In the genomic region with DNA sequence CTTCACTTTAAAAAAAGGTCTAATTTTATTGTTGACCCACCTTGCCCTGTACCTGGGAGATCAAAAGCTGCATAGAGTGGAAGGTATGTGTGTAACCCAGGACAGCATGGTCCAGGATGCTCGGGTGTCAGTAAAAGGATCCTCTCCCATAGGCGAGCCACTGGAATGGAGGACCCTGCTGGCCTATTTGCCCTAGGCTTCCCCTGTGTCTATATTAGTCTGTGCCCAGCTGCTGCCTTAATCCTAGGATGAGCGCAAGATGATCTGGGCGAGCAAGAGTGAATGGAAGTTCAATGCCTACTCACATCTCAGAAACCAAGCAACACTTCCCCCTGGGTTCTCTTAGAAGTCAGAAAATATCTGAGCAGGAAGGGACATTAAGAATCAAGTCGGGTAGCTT, we compare ENCODE assay signal across 19 mouse cellular contexts. TPM values are rescaled to one million over a fixed set of nuclear protein-coding genes. Genes with fewer than 3 reads are reported as not detected.
DNase-seq lines count a peak whose midpoint lies in the region; ATAC-seq lines count a peak whose summit lies in the region.
"Had no signal": no experiment of that assay in that cellular context is flagged by ENCODE, and none has a peak within 500 bp of the region (broad histone marks: within the 10 kb centered on the region; RNA-seq: fewer than 3 reads in every experiment).

No protein-coding gene starts in this region.

- DNase-seq in embryonic facial prominence, embryonic 10.5 days (ENCODE audit: low spot score) = no peak
- DNase-seq in heart, adult 9 months (ENCODE audit: low spot score in 2 of 2) = no peak
- DNase-seq in lung, postnatal 25 days (ENCODE audit: low spot score) = no peak
- no peak for DNase-seq in thymus, postnatal 14 days
- DNase-seq in urinary bladder, postnatal 14 days (ENCODE audit: low spot score) = no peak
- DNase-seq: adrenal gland, postnatal 25 days; cerebellum, adult 9-10 months; thymus, adult 2 months had no signal

- H3K27me3 ChIP-seq in embryonic facial prominence, embryonic 12.5 days = no peaks in the 10 kb centered on the region
- no peaks in the 10 kb centered on the region for H3K27me3 ChIP-seq in embryonic facial prominence, embryonic 10.5 days (replicated peaks; ENCODE audit: low read depth, poor library complexity, severe bottlenecking)
- H3K27me3 ChIP-seq in heart, embryonic 14.5 days (ENCODE audit: control insufficient read depth, insufficient read depth, low read length) = no peaks in the 10 kb centered on the region
- H3K27me3 ChIP-seq in lung, embryonic 15.5 days = no peaks in the 10 kb centered on the region
- H3K27me3 ChIP-seq: forebrain, embryonic 15.5 days; limb, embryonic 13.5 days; liver, embryonic 15.5 days; neural tube, embryonic 15.5 days had no signal

- 66% methylated on average over 5 of the region's 5 CpGs for WGBS in embryonic facial prominence, embryonic 12.5 days
- 70% methylated on average over 5 of the region's 5 CpGs for WGBS in embryonic facial prominence, embryonic 10.5 days
- 29% methylated on average over 5 of the region's 5 CpGs for WGBS in heart, embryonic 14.5 days
- WGBS in lung, embryonic 15.5 days = 72% methylated on average over 5 of the region's 5 CpGs

- peak overlapping the region; percentile 43; the same call in 1 of the 2 replicates for H3K27ac ChIP-seq in embryonic facial prominence, embryonic 12.5 days
- H3K27ac ChIP-seq in embryonic facial prominence, embryonic 10.5 days (replicated peaks) = no peak overlapping the region
- H3K27ac ChIP-seq in heart, embryonic 14.5 days (replicated peaks in 1 of 2; ENCODE audit: control insufficient read depth in 1 of 2, insufficient read depth in 1 of 2, low read depth in 2 of 2, low read length in 2 of 2) = peak overlapping the region; percentile 94 to 96
- H3K27ac ChIP-seq in lung, embryonic 15.5 days = peak overlapping the region; percentile 47; the same call in 1 of the 2 replicates
- H3K27ac ChIP-seq: forebrain, embryonic 15.5 days; left cerebral cortex, adult 2 months; liver, embryonic 15.5 days; neural tube, embryonic 15.5 days had no signal

- H3K9me3 ChIP-seq in embryonic facial prominence, embryonic 12.5 days = no peaks in the 10 kb centered on the region
- no peaks in the 10 kb centered on the region for H3K9me3 ChIP-seq in embryonic facial prominence, embryonic 10.5 days
- no peaks in the 10 kb centered on the region for H3K9me3 ChIP-seq in heart, embryonic 14.5 days (ENCODE audit: control insufficient read depth, low read length)
- H3K9me3 ChIP-seq in lung, embryonic 15.5 days = no peaks in the 10 kb centered on the region
- H3K9me3 ChIP-seq: forebrain, embryonic 15.5 days; limb, embryonic 13.5 days; liver, embryonic 15.5 days; neural tube, embryonic 15.5 days had no signal

- H3K4me2 ChIP-seq in embryonic facial prominence, embryonic 12.5 days (replicated peaks) = no peak overlapping the region
- H3K4me2 ChIP-seq in heart, embryonic 14.5 days (ENCODE audit: low read length) = peak overlapping the region; percentile 76
- H3K4me2 ChIP-seq in lung, embryonic 15.5 days = no peak overlapping the region
- H3K4me2 ChIP-seq: forebrain, embryonic 15.5 days; liver, embryonic 15.5 days; midbrain, embryonic 11.5 days; neural tube, embryonic 15.5 days had no signal

- no peak overlapping the region for H3K4me3 ChIP-seq in embryonic facial prominence, embryonic 12.5 days
- no peak overlapping the region for H3K4me3 ChIP-seq in embryonic facial prominence, embryonic 10.5 days
- peak overlapping the region; percentile 56 for H3K4me3 ChIP-seq in heart, embryonic 14.5 days (ENCODE audit: control insufficient read depth in 1 of 2, insufficient read depth in 1 of 2, low read depth in 1 of 2, low read length in 2 of 2)
- no peak overlapping the region for H3K4me3 ChIP-seq in lung, embryonic 15.5 days
- H3K4me3 ChIP-seq: forebrain, embryonic 15.5 days; left cerebral cortex, adult 2 months; limb, embryonic 13.5 days; liver, embryonic 15.5 days; neural tube, embryonic 15.5 days had no signal

- no peak overlapping the region for H3K9ac ChIP-seq in embryonic facial prominence, embryonic 12.5 days
- H3K9ac ChIP-seq in heart, embryonic 14.5 days (ENCODE audit: low read length) = peak overlapping the region; percentile 79
- H3K9ac ChIP-seq in lung, embryonic 15.5 days = no peak overlapping the region
- H3K9ac ChIP-seq: forebrain, embryonic 15.5 days; limb, embryonic 13.5 days; liver, embryonic 15.5 days; neural tube, embryonic 15.5 days had no signal

- H3K36me3 ChIP-seq in embryonic facial prominence, embryonic 12.5 days = no peaks in the 10 kb centered on the region
- H3K36me3 ChIP-seq in embryonic facial prominence, embryonic 10.5 days (replicated peaks) = no peaks in the 10 kb centered on the region
- peaks cover 16% of the 10 kb centered on the region for H3K36me3 ChIP-seq in heart, embryonic 14.5 days (ENCODE audit: control insufficient read depth, insufficient read depth, low read length)
- H3K36me3 ChIP-seq in lung, embryonic 15.5 days = no peaks in the 10 kb centered on the region
- H3K36me3 ChIP-seq: forebrain, embryonic 15.5 days; limb, embryonic 13.5 days; liver, embryonic 15.5 days; neural tube, embryonic 15.5 days had no signal

- no peak for ATAC-seq in embryonic facial prominence, embryonic 12.5 days (ENCODE audit: insufficient number of reproducible peaks, insufficient read depth, low FRiP score, low TSS enrichment)
- ATAC-seq in heart, embryonic 14.5 days (ENCODE audit: insufficient number of reproducible peaks, insufficient read depth, low FRiP score, low read depth) = no peak
- no peak for ATAC-seq in lung, embryonic 15.5 days (ENCODE audit: borderline replicate concordance, extremely low read depth, low FRiP score, low TSS enrichment)
- ATAC-seq: activated CD4-positive, CD25-positive, alpha-beta regulatory T cell, adult 4 months; forebrain, embryonic 15.5 days; inflammation-experienced regulatory T-cells, adult 6 months had no signal

- H3K4me1 ChIP-seq in embryonic facial prominence, embryonic 12.5 days = peaks cover 16% of the 10 kb centered on the region
- peaks cover 58% of the 10 kb centered on the region for H3K4me1 ChIP-seq in embryonic facial prominence, embryonic 10.5 days
- peaks cover 45 to 66% of the 10 kb centered on the region in 2 experiments for H3K4me1 ChIP-seq in heart, embryonic 14.5 days (ENCODE audit: control insufficient read depth in 2 of 2, insufficient read depth in 2 of 2, low read length in 2 of 2)
- peaks cover 51% of the 10 kb centered on the region for H3K4me1 ChIP-seq in lung, embryonic 15.5 days

RNA-seq across cellular contexts. Expression of a gene that starts 1.7 kb away (rescaled TPM):
- 3.4 and 5.7 TPM in 2 replicates for polyA plus RNA-seq in embryonic facial prominence, embryonic 12.5 days (2016; fragmentation: Nextera tagmentation; extraction: Ambion mirVana)
- polyA plus RNA-seq in embryonic facial prominence, embryonic 10.5 days (2016; fragmentation: Nextera tagmentation; extraction: Ambion mirVana) = 0.61 and 1.2 TPM in 2 replicates
- 233 and 243 TPM in 2 replicates for polyA plus RNA-seq in heart, embryonic 14.5 days (2014; fragmentation: Nextera tagmentation; extraction: Ambion mirVana)
- polyA plus RNA-seq in lung, embryonic 15.5 days (2015; fragmentation: Nextera tagmentation; extraction: Ambion mirVana) = 7.5 and 8.7 TPM in 2 replicates

RNA-seq across cellular contexts. Expression of a gene that starts 20.3 kb away (rescaled TPM):
- 0.89 and 1.5 TPM in 2 replicates for polyA plus RNA-seq in embryonic facial prominence, embryonic 12.5 days (2016; fragmentation: Nextera tagmentation; extraction: Ambion mirVana)
- polyA plus RNA-seq in embryonic facial prominence, embryonic 10.5 days (2016; fragmentation: Nextera tagmentation; extraction: Ambion mirVana) = 0.24 and 0.45 TPM in 2 replicates
- polyA plus RNA-seq in heart, embryonic 14.5 days (2014; fragmentation: Nextera tagmentation; extraction: Ambion mirVana) = 3.6 and 5.0 TPM in 2 replicates
- 3.6 and 3.8 TPM in 2 replicates for polyA plus RNA-seq in lung, embryonic 15.5 days (2015; fragmentation: Nextera tagmentation; extraction: Ambion mirVana)
- polyA plus RNA-seq: inflammation-experienced regulatory T-cells, adult 6 months had no signal

RNA-seq across cellular contexts. Expression of a gene that starts 21.2 kb away (rescaled TPM):
- polyA plus RNA-seq in embryonic facial prominence, embryonic 12.5 days (2016; fragmentation: Nextera tagmentation; extraction: Ambion mirVana) = 57.1 and 64.0 TPM in 2 replicates
- 87.8 and 89.5 TPM in 2 replicates for polyA plus RNA-seq in embryonic facial prominence, embryonic 10.5 days (2016; fragmentation: Nextera tagmentation; extraction: Ambion mirVana)
- polyA plus RNA-seq in heart, embryonic 14.5 days (2014; fragmentation: Nextera tagmentation; extraction: Ambion mirVana) = 42.6 and 46.4 TPM in 2 replicates
- polyA plus RNA-seq in lung, embryonic 15.5 days (2015; fragmentation: Nextera tagmentation; extraction: Ambion mirVana) = 70.6 and 75.7 TPM in 2 replicates

RNA-seq across cellular contexts. Expression of a gene that starts 21.3 kb away (rescaled TPM):
- polyA plus RNA-seq in embryonic facial prominence, embryonic 12.5 days (2016; fragmentation: Nextera tagmentation; extraction: Ambion mirVana) = 19.6 and 19.9 TPM in 2 replicates
- polyA plus RNA-seq in embryonic facial prominence, embryonic 10.5 days (2016; fragmentation: Nextera tagmentation; extraction: Ambion mirVana) = 25.4 and 26.6 TPM in 2 replicates
- 13.5 and 16.2 TPM in 2 replicates for polyA plus RNA-seq in heart, embryonic 14.5 days (2014; fragmentation: Nextera tagmentation; extraction: Ambion mirVana)
- 17.0 and 19.9 TPM in 2 replicates for polyA plus RNA-seq in lung, embryonic 15.5 days (2015; fragmentation: Nextera tagmentation; extraction: Ambion mirVana)

RNA-seq across cellular contexts. Expression of a gene that starts 23.6 kb away (rescaled TPM):
- polyA plus RNA-seq in embryonic facial prominence, embryonic 12.5 days (2016; fragmentation: Nextera tagmentation; extraction: Ambion mirVana) = 0.47 and 0.53 TPM in 2 replicates
- 0.20 and 0.51 TPM in 2 replicates for polyA plus RNA-seq in embryonic facial prominence, embryonic 10.5 days (2016; fragmentation: Nextera tagmentation; extraction: Ambion mirVana)
- 0.43 TPM in 1 of 2 replicates, not detected in the other for polyA plus RNA-seq in heart, embryonic 14.5 days (2014; fragmentation: Nextera tagmentation; extraction: Ambion mirVana)
- polyA plus RNA-seq in lung, embryonic 15.5 days (2015; fragmentation: Nextera tagmentation; extraction: Ambion mirVana) = 2.0 and 2.4 TPM in 2 replicates
- polyA plus RNA-seq: midbrain, embryonic 11.5 days had no signal

Comparison
In these comparisons a context has a peak if more than half of its experiments do, and no peak if none do; other contexts are left out.
1. H3K4me3 ChIP-seq: peak in heart, embryonic 14.5 days (2 of 2); none in embryonic facial prominence, embryonic 12.5 days (single experiment), embryonic facial prominence, embryonic 10.5 days (single experiment) and lung, embryonic 15.5 days (single experiment).
2. RNA of a gene that starts 1.7 kb away (polyA plus RNA-seq): 233 to 243 TPM in heart, embryonic 14.5 days; 7.5 to 8.7 TPM in lung, embryonic 15.5 days, 3.4 to 5.7 TPM in embryonic facial prominence, embryonic 12.5 days and 0.61 to 1.2 TPM in embryonic facial prominence, embryonic 10.5 days; every median in the first group is over 10 times any median in the second.